Mouse (Mus musculus): Measurements from ENCODE around the gene Olfr171.
"Not testable (repeated sequence)": the region's sequence is repeated elsewhere in the genome, so short reads cannot be mapped to it uniquely, and the experiment has no call there.

Gene Olfr171

GRCm38 (mm10) chr16:19629816-19630215 is at the start of gene Olfr171:
Gene Olfr171 (minus strand): TSS chr16:19629916.
- DNase-seq: no peak

DNA sequence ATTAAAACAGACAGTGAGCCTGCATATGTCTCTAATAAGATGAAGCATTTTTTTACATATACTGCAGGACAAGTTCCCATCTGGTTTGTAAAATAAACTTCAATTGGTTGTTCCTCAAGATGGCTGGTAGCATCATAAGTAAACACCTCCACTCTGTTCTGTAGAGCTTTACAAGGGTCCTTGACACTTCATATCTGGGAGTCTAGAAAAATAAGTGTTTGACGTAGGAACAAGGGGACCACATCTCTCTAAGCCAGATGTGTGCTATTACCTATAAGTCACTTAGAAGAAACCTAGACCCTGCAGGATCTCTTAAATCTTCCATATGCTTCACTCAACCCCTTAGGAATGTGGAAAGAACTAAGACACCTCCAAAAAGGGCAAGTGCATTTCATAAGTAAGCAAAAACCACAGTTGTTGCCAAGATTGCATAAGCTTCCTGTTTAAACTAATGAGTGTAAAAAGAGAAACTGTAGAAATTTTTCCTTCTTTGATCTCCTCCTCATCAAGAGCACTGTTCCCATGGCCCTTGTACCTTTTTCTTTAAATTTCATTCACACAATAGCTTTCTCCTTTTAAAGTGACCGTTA is 41.1 kb upstream of the Olfr171 start:
- DNase-seq: peak in 1 of 2 experiments; percentile 20

GRCm38 (mm10) chr16:19666312-19666711 is 36.6 kb upstream of the Olfr171 start:
- DNase-seq: no peak

DNA sequence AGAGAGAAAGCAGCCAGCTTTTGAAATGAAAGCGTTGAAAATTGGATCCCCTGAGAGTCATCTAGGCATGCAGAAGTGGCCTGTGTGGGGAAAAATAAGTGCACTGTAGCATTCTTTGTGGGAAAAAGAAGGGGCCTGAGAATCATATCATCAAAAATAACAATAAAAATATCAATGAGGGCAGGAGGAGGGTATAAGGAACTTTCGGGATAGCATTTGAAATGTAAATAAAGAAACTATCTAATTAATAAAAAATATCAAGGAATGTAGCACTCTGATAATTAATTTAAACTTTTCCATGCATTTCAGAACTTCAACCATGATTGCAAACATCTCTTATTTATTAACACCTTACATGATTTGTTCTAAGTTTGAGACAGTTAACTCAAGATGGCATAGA is 17.9 kb downstream of the Olfr171 start, which contains the start of gene Olfr170:
TSS of gene Olfr170 (minus strand) at position 101 of the 400 bp plus-strand sequence.
- DNase-seq: not testable (repeated sequence)

DNA sequence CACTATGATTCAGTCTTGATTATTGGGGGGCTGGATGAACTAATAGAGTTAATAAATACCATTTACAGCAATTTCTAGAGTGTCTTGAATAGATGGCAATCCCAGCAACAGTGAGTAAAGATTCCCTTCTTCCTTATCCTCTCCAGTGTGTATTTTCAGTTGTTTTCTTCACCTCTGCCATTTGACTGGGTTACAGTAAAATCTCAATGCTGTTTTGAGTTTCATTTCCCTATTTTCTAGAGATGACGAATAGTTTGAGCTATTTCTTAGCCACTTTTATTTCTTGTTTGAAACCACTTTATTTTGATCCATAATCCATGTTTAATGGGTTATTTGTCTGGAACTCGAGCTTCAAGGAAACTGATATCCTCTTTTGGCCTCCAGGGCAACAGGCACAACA is 26.6 kb downstream of the Olfr171 start:
- DNase-seq: no peak

Data from lung, adult 18-20 months (tissue).